Mouse (Mus musculus): ENCODE measurements around the gene St6galnac3. TPM values are rescaled to one million over a fixed set of nuclear protein-coding genes. Genes with fewer than 3 reads are reported as not detected.

Gene St6galnac3
- total RNA-seq, 4 experiments from 2014 or later = 0.92 to 2.0 (median 1.1) TPM

DNA sequence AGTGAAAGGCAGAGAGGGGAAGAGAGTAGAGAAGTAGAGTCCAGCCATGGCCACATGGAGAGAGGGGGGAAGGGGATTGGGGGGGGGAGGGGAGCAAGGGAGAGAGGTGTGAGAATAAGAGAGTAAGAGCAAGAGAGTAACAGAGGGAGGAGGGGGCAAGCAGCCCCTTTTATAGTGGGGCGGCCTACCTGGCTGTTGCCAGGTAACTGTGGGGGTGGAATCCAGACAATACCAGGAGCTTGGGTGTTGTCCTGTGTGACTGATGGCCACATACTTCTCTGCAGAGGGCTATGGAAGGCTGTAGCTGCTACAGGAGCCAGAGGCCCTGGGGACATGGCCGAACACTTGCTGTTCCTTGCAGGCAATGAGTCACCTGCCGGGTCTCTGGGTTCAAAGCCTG is 360.6 kb downstream of the St6galnac3 start:
- no peak for DNase-seq (ENCODE audit: low spot score in 2 of 2)

- DNase-seq (ENCODE audit: low spot score in 2 of 2) = no peak
These were observed 365.0 kb downstream of the St6galnac3 start for GRCm38 (mm10) chr3:153359966-153360365.

- no peak for DNase-seq (ENCODE audit: low spot score in 2 of 2)
These were observed 368.9 kb downstream of the St6galnac3 start for GRCm38 (mm10) chr3:153356071-153356470.

- DNase-seq (ENCODE audit: low spot score in 2 of 2) = no peak
These were observed 370.0 kb downstream of the St6galnac3 start for GRCm38 (mm10) chr3:153354988-153355297.

DNA sequence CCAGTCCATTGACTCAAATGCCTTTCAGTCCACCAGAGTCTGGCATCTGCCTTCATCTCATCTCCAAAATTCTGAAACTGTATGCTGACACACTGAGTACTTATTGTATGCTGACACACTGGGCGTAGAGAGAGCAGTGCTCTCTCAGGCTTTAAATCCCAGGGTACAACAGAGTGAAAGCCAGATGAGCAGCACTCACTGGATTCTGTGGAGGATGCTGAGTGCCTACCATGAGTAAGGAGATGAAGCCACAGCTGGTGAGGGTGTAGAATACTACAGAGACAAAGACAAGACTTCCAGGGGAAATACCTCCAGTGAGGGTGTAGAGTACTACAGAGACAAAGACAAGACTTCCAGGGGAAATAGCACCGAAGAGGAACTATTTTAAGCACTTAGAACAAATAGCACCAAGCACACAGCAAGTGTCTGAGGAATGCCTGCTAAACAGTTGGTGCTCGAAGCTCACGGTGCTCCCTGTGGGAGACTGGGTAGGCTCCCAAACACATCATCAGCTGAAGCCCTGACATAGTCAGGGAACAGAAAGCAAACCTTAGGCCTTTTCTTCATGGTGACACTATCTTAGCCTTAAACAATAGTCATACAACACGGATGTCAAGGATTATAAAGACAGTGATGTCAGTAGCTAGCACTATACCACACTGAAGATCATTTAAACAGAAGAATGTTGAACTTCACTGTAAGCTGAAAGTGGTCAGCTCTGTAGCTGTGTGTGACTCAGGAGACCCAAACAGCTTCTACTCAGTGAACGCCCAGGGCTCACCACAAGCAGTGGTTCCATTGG is 370.6 kb downstream of the St6galnac3 start:
- DNase-seq (ENCODE audit: low spot score in 2 of 2) = no peak

DNA sequence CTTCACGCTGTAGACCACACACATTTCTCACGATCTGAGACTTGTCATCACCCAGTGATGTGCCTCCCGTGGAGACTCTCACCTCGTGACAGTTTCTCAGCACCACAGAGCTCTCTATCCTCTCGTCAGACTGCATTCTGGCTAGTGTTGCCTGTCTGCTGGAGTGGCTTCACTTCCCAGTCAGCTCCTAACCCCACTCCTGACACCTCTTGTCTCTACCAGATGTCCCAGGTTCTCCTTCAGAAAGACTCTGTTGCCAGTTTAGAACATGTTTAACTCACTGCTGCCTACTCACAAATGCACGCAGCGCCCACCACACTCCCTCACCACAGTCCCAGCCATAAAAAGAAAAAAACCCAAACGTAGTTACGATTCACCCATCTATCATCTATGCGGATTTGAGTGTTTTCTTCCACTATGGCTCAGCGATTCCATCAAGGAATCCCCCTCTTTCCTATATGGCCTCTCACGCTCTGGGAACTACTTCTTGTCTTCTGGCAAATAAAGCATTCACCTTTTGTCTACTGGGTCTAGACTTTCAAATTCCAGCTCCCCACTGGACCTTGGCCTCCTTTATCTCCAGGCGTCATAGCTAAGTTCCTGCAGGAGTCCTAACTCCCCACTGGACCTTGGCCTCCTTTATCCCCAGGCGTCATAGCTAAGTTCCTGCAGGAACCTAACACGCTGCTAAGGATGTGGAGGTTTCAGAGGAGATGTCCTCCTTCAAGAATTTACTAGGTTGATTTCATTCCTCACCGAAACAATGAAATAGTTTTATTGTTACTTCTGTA is 371.5 kb downstream of the St6galnac3 start:
- DNase-seq (ENCODE audit: low spot score in 2 of 2) = no peak

- no peak for DNase-seq (ENCODE audit: low spot score in 2 of 2)
These were observed 375.0 kb downstream of the St6galnac3 start for GRCm38 (mm10) chr3:153349981-153350380.

DNA sequence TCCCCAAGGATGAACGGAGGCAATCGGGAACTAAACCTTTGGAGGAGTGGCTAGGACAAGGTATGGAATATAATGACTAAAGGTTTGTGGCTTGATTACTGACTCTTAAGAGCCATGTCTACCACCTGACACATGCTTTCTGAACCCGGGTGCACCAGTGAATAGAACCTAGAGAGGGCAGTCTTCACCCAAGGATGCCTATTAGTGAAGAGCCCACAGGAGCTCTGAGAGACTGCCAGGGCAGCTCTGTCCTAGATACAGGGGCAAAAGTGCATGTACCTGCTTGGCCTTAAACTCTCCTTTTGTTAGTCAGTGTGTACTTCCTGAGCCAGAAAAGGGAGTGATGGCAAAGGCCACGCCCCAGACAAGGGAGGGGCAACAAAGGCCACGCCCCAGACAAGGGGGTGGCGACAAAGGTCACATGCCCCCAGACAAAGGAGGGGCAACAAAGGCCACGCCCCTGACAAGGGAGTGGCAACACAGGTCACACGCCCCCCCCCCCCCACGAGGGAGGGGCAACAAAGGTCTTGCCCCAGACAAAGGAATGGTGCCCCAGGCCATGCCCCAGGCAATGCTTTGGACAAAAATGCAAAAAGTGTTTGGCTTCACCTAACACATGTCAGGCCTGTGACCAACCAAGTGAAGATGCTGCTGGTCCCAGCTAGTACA is 376.0 kb downstream of the St6galnac3 start:
- DNase-seq (ENCODE audit: low spot score in 2 of 2) = no peak

- DNase-seq (ENCODE audit: low spot score in 2 of 2) = no peak
These were observed 380.0 kb downstream of the St6galnac3 start for GRCm38 (mm10) chr3:153344979-153345378.

GRCm38 (mm10) chr3:153339940-153340339 is 385.0 kb downstream of the St6galnac3 start:
- DNase-seq (ENCODE audit: low spot score in 2 of 2) = no peak

- DNase-seq (ENCODE audit: low spot score in 2 of 2) = no peak
These were observed 385.9 kb downstream of the St6galnac3 start for GRCm38 (mm10) chr3:153339091-153339490.

- no peak for DNase-seq (ENCODE audit: low spot score in 2 of 2)
These were observed 387.2 kb downstream of the St6galnac3 start for GRCm38 (mm10) chr3:153337779-153338178.

DNA sequence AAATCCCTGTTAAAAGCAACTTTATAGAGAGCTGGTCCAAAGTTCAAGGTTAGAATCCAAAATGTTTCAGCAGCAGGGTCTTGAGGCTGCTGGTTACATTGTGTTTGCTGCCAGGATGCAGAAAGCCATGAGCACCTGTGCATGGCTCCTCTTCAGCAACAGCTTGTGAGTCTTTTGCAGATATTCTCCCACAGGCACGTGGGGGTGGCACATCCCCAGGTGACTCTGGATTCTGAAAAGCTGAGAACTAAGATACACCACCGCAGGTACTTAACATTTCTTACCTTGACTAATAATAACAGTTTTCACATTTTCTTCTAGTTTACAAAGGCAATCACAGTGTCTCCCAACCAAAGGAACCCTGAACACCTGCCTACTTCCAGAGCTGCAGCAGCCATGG is 387.8 kb downstream of the St6galnac3 start:
- no peak for DNase-seq (ENCODE audit: low spot score in 2 of 2)

DNA sequence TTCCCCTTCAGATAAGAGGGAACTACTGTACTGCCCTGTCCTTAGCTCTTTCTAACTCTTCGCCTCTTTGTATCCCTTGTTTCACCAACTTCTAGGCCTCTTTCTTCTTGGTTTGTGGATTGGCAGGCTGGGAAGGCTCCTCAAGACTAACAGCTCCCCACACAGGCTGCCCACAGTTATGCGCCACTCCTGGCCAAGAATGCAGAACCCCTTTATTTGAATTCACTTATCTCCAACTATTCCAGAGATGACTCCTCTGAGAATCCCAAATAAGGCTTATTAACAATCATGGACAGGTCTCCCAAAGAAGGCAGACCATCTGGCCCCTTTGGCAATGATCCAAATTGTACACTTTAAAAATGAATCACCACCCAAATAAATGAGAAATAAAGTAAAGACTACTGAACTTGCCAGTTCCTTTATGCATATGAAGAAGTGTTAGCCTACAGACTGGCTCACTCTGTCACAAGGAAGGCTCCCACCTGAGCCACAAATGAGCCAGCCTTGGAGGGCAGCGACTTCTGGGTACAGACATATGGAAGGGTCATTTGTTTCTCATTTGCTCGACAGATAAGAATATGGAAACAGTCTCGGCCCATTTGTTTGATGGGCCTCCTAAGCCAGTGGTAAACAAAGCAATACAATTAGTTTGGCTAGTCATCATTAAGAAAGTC is 390.7 kb downstream of the St6galnac3 start:
- DNase-seq (ENCODE audit: low spot score in 2 of 2) = no peak

GRCm38 (mm10) chr3:153324307-153324706 is 400.7 kb downstream of the St6galnac3 start:
- DNase-seq (ENCODE audit: low spot score in 2 of 2) = no peak

GRCm38 (mm10) chr3:153323446-153323845 is 401.5 kb downstream of the St6galnac3 start:
- DNase-seq (ENCODE audit: low spot score in 2 of 2) = no peak

GRCm38 (mm10) chr3:153313583-153313982 is 411.4 kb downstream of the St6galnac3 start:
- DNase-seq (ENCODE audit: low spot score in 2 of 2) = no peak

- no peak for DNase-seq (ENCODE audit: low spot score in 2 of 2)
These were observed 411.8 kb downstream of the St6galnac3 start for GRCm38 (mm10) chr3:153313167-153313566.

DNA sequence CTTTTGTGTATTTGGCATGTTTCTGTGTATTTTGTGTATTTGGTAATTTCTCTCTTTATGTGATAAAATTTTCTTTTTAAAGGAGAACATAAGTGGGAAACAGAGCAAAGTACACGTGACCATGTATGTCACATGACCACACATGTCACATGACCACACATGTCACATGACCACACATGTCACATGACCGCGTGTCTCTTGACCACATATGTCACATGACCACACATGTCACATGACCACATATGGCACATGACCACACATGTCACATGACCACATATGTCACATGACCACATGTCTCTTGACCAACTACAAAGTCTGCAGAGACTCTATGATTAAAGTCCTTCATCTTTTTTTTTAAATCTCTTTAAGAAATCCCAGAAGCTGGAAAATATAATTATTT is 413.0 kb downstream of the St6galnac3 start:
- no peak for DNase-seq (ENCODE audit: low spot score in 2 of 2)

DNA sequence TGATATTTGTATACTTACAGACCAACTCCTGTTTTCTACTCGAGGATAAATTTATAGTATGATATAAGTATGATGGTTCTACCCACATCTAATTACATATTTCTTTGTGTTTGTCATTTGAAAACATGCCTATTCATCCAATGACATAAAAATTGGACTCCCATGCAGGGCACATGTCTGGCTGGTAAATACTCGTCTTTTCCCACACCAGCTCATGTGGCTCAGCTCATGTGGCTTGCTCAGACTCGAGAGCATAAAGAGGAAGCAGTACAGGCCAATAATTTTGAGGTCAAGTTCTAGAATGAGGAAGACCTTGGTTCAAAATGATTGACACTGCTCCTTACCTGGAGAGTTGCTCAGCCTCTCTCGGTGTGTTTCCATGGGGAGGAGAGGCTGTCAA is 416.6 kb downstream of the St6galnac3 start:
- DNase-seq (ENCODE audit: low spot score in 2 of 2) = no peak

GRCm38 (mm10) chr3:153305153-153305552 is 419.8 kb downstream of the St6galnac3 start:
- DNase-seq (ENCODE audit: low spot score in 2 of 2) = no peak

DNA sequence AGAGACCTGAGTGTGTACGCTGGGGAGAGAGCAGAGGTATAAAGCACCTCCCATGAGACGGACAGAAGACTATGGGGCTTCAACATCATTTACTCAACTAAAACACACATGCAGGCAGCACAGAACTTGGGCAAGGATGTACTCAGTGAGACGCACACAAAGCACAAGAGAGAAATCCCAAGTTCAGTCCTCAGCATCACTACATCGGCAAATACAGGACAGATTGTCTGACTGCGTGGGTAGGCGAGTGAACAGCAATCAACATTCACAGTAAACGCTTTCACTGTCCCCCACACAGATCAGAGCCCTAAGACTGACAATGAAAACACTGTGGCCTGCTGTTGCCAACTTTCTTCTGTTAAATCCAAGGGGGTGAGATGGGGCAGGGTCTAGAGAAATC is 422.6 kb downstream of the St6galnac3 start:
- DNase-seq (ENCODE audit: low spot score in 2 of 2) = no peak

Data from gastrocnemius, adult 8-10 months (tissue).